Mouse (Mus musculus): ENCODE measurements around the gene Slc9c1.

Slc9c1 gene

DNA sequence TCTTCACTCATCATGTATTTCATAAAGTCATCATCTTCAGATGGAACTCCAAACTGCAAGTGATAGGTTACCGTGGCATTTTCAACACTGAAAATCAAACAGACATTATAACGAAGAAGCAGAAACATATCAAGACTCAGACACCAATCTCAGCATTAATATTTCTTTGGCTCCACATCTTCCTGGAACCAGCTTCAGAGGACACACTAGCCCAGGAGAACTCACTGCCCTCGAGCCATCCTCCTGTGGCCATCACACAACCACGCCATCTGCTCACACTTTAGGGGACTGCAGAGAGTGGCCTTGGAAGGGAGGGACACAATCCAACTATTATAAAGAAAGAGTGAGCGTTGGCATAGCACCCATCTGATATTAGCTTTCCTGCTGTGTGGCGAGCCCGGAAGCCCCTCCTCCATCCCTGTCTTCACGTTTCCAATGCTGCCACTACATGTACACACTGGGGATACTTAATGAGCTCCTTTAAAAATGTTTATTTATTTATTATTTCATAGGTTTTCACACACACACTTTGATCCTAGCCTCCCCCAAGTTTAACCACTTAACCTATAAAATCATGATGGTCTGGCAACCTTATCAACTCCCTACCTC lies 94.5 kb downstream of the Slc9c1 start:
- DNase-seq, result peak; percentile 33

DNA sequence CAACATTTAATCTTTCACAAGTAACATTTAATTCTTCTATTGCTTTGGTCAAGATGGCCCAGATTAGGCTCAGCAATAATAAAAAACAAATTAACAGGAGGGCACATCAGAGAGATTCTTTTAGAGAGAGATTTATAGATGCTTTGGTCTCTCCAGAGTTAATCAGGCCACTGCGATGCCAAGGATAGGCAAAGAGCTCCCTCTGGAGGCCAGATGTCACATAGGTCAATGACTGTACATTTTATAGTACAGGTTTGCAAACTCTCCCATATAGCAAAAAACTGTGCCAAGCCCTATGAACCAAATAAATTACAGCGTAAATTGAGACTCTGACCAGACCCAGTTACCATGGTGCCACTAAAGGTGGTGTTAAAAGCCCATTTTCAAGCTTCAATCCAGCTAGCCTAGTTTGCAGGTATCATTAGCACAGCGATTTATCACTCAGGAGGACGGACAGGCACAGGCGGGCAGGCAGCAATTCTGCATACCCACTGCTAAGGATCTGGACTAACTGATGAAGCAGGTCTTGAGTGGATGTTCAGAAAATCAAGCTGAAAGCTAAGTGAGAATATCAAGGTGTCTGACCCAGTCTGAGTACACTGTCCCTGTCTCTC lies 95.3 kb downstream of the Slc9c1 start:
- peak; percentile 77 for DNase-seq

DNA sequence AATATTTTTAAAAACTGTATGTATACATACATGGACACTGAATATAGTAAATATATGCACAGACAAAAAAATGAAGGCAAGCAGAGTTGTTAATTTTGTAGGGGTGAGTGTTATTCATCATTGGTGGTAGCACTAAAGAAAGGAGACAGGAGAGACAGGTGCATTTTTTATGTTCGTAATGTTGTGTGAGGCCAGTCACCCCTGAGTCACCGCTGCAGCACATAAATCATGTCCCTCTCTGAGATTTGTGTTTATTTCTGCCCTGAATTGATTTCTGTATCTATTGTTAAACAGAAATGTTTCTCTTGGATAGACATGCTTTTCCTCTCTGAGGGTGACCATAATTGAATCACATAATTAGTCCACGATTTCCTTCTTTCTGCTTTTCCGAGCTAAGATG lies 97.3 kb downstream of the Slc9c1 start:
- DNase-seq, result no peak

GRCm38 (mm10) chr16:45635826-45636225 lies 100.7 kb downstream of the Slc9c1 start:
- DNase-seq, result no peak

- DNase-seq, result no peak
Observed at GRCm38 (mm10) chr16:45640070-45640762, 105.1 kb downstream of the Slc9c1 start.

GRCm38 (mm10) chr16:45641301-45641700 lies 106.2 kb downstream of the Slc9c1 start:
- no peak for DNase-seq

GRCm38 (mm10) chr16:45643944-45644343 lies 108.8 kb downstream of the Slc9c1 start:
- no peak for DNase-seq

DNA sequence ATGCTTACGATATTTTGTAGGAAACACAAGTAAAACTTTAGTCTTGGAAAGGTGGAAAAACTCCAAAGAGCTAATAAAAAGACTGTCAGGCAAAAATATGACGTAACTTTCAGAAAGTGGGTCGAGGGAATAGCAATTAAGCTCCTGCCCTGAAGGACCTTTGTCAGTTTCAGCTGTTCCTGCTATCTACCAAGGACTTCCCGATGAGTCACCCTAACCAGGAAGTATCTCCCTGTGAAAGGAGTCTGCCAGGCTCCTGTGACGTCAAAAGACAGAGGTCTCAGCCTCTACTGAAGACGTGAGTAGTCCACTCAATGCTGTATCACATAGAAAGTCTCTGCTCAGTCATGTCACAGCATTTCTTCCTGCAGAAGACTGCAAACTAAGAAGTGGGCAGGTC lies 109.3 kb downstream of the Slc9c1 start:
- DNase-seq, result peak; percentile 34

DNA sequence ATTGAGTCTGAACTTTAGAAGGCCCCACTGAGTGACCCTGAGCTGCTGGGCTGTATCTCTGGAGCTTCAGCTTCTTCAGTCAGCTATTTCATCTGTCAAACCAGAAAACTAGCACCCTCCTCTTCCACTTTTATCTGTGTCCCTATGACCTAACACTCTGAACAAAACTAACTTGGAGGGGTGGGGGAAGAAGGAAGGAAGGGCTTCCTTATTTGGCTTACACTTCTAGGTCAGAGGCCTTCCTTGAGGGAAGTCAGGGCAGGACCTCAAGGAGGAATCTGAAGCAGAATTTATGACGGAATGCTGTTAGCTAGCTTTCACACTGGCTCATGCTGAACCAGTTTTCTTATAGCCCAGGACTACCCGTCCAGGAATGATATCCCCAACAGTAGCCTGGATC lies 116.4 kb downstream of the Slc9c1 start:
- no peak for DNase-seq

GRCm38 (mm10) chr16:45653009-45653933 lies 118.2 kb downstream of the Slc9c1 start:
- no peak for DNase-seq

GRCm38 (mm10) chr16:45653934-45654332 lies 118.8 kb downstream of the Slc9c1 start, which contains the start of gene BC016579:
BC016579 (minus strand) TSS chr16:45654068.
- DNase-seq, result peak; percentile 37

DNA sequence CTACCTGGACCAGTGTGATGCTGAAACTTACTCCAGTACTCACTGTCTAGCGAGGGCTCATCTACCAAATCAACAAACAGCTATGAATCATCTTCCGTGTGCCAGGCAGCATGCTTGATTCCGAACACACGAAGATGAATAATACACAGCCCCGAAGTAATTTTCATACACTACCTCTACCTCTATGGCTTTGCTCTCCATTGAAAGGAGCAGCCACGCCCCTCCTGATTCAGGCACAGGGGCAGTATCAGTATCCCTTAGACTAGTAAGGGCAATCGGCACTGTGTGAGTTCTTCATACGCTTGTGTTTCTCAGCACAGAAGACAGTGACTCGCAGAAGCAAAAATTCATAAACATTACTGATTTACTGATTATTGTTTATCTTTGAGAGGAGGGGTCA lies 119.4 kb downstream of the Slc9c1 start:
- DNase-seq, result no peak
